Mouse (Mus musculus): ENCODE results near the gene Metap1d. TPM values are rescaled to one million over a fixed set of nuclear protein-coding genes. Genes with fewer than 3 reads are reported as not detected.

The Metap1d gene
- polyA plus RNA-seq, 1 experiment from 2014 or later, result 34.4 TPM

DNA sequence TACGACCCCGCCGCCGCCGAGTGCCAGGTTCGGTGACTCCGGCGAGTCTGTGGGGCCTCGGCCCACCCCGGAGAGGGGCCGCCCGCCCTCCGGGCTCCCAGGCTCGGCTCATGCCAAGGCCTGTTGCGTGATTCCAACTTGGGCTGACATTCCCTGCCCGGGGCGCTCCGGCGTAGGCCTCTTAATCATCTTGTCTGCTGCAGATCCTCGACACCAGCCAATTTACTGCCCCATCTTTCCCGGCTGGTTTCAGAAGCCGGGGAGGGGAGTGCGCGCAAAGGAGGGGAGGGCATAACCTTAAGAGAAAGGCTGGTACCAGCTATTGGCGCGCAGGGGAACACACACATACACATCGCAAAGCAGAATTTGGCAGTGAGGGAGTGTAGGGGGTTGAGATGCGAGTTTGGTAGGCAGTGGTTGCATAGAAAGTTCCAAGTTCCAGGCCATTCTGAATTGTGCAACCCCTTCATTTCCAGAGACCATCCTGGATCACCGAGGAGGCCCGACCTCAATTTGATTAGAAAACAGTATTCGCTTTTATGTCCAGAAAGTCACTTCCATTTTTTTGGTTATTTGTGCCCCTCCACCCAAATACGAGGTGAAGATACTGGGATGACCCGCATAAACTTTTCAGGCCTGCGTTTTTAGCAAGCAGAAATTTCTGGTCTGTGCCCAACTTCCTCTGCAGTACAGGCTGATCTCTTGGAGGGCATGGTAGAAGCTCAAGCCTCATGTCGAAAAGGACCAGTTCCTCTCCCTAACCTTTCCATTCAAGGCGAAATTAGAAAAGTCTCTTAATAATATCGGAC is 88.5 kb downstream of the Metap1d start:
- H3K27me3 ChIP-seq, result peaks cover 93% of the 10 kb centered on the region
- no peaks in the 10 kb centered on the region for H3K9me3 ChIP-seq
- under 1% methylated on average over 36 of the region's 37 CpGs for WGBS
- peak overlapping the region; percentile 24 for H3K4me2 ChIP-seq (replicated peaks)
- H3K27ac ChIP-seq (replicated peaks), result no peak overlapping the region
- ATAC-seq (ENCODE audit: low FRiP score, low read depth), result no peak
- peaks cover 50% of the 10 kb centered on the region for H3K4me1 ChIP-seq
- H3K9ac ChIP-seq (replicated peaks), result no peak overlapping the region; the same call in 1 of the 2 replicates
- no peaks in the 10 kb centered on the region for H3K36me3 ChIP-seq
- peak overlapping the region; percentile 6; the same call in 1 of the 2 replicates for H3K4me3 ChIP-seq

- Histone ChIP-seq H3K4me3 (peak overlapping the region; percentile 29; the same call in 1 of the 2 replicates), H3K36me3 (no peaks in the 10 kb centered on the region), H3K4me2 (replicated peaks) (peak overlapping the region; percentile 32), H3K4me1 (peaks cover 55% of the 10 kb centered on the region), H3K27ac (replicated peaks) (no peak overlapping the region), H3K9me3 (no peaks in the 10 kb centered on the region), H3K9ac (replicated peaks) (no peak overlapping the region), H3K27me3 (peaks cover 93% of the 10 kb centered on the region)
- WGBS, result 2% methylated on average over 11 of the region's 11 CpGs
- no peak for ATAC-seq (ENCODE audit: low FRiP score, low read depth)
Observed at GRCm38 (mm10) chr2:71542227-71542815, 89.2 kb downstream of the Metap1d start.

DNA sequence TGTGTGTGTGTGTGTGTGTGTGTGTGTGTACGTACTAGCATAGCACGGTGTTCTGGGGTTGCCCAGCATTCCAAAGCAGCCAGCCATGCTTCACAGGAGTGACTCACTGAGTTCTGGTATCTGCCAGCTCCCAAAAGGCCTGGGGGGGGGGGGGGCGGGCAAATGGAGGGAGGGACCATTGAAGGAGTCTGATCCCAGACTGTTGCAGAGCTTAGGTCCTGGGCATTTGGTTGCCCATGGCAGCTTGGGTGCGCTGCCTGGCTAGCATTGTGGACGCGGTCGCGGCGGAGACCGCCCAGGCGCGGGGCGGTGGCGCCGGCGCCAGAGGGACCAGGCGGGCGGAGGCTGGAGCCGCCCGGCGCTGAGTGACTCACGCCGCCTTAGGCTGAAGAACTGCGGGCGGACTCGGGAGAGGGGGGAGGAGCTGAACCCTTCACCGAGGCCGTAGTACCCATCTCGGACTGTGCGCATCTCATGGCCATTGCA is 89.8 kb downstream of the Metap1d start:
- Histone ChIP-seq H3K9ac (replicated peaks) (no peak overlapping the region; the same call in 1 of the 2 replicates), H3K9me3 (no peaks in the 10 kb centered on the region), H3K4me1 (peaks cover 55% of the 10 kb centered on the region), H3K4me2 (replicated peaks) (peak overlapping the region; percentile 32), H3K27ac (replicated peaks) (peak overlapping the region; percentile 42), H3K36me3 (no peaks in the 10 kb centered on the region), H3K4me3 (peak overlapping the region; percentile 29), H3K27me3 (peaks cover 90% of the 10 kb centered on the region)
- 0% methylated on average over 28 of the region's 30 CpGs for WGBS
- peak; percentile 17; the same call in 1 of the 2 replicates for ATAC-seq (ENCODE audit: low FRiP score, low read depth)

- Histone ChIP-seq H3K9me3 (no peaks in the 10 kb centered on the region), H3K4me3 (peak overlapping the region; percentile 56), H3K27me3 (peaks cover 91% of the 10 kb centered on the region), H3K36me3 (no peaks in the 10 kb centered on the region), H3K4me2 (replicated peaks) (no peak overlapping the region), H3K27ac (replicated peaks) (no peak overlapping the region), H3K4me1 (peaks cover 55% of the 10 kb centered on the region), H3K9ac (replicated peaks) (no peak overlapping the region)
- 1% methylated on average over 9 of the region's 9 CpGs for WGBS
- ATAC-seq (ENCODE audit: low FRiP score, low read depth), result no peak
Observed at GRCm38 (mm10) chr2:71543531-71543930, 90.5 kb downstream of the Metap1d start.

GRCm38 (mm10) chr2:71543948-71544347 is 90.9 kb downstream of the Metap1d start:
- peak overlapping the region; percentile 21; the same call in 1 of the 2 replicates for H3K9ac ChIP-seq (replicated peaks)
- H3K4me2 ChIP-seq (replicated peaks), result peak overlapping the region; percentile 98; the same call in 1 of the 2 replicates
- H3K27me3 ChIP-seq, result peaks cover 91% of the 10 kb centered on the region
- no peak for ATAC-seq (ENCODE audit: low FRiP score, low read depth)
- no peaks in the 10 kb centered on the region for H3K36me3 ChIP-seq
- H3K27ac ChIP-seq (replicated peaks), result 0 out of 2 replicates have a peak overlapping the region, but pooled peaks have one; percentile 15
- H3K4me3 ChIP-seq, result peak overlapping the region; percentile 56
- 0% methylated on average over 20 of the region's 20 CpGs for WGBS
- no peaks in the 10 kb centered on the region for H3K9me3 ChIP-seq
- peaks cover 54% of the 10 kb centered on the region for H3K4me1 ChIP-seq

DNA sequence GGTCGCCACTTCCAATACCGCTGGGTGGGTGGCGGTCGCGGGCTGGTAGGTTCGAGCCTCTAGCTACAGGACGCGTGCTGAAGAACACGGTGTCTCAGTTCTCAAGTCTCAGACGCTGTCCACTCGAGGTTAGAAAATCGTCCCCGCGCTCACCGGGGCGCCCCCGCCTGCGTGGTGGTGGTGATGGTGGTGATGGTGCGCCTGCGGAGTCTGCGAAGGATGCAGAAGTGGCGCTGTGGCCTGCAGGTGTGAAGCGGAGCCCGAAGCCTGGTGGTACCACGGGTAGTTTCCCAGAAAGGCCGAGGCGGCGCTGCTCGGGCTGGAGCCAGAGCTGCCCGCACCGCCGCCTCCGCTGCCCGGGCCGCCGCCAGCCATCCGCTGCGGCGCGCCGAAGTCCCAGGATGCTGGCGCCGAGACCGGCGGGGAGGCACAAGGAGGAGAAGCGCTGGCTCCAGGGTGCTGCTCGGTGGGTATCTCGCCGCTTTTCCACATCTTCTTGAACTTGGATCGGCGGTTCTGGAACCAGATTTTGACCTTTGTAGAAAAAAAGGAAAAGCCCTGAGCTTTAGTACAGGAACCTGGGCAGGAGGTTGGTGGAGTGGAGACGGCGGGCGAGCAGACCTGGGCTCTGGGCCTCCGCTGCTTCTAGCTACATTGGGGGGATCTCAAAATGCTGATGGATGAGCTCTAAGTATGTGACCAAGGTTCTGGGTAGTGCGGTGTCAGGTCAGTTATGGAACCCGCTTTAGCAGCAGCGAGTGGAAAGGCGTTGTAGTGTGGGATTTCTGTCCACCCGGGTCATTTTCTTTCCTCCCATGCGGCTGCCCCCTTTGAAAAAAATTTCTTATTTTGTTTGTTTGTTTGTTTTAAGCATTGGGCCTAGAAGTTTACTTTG is 91.6 kb downstream of the Metap1d start:
- peaks cover 91% of the 10 kb centered on the region for H3K27me3 ChIP-seq
- under 1% methylated on average over 61 of the region's 61 CpGs for WGBS
- no peaks in the 10 kb centered on the region for H3K9me3 ChIP-seq
- peak overlapping the region; percentile 98 for H3K4me2 ChIP-seq (replicated peaks)
- peak overlapping the region; percentile 21; the same call in 1 of the 2 replicates for H3K9ac ChIP-seq (replicated peaks)
- H3K27ac ChIP-seq (replicated peaks), result 0 out of 2 replicates have a peak overlapping the region, but pooled peaks have one; percentile 15
- no peaks in the 10 kb centered on the region for H3K36me3 ChIP-seq
- peak overlapping the region; percentile 56 for H3K4me3 ChIP-seq
- peaks cover 48% of the 10 kb centered on the region for H3K4me1 ChIP-seq
- no peak for ATAC-seq (ENCODE audit: low FRiP score, low read depth)

- peak overlapping the region; percentile 63 for H3K27ac ChIP-seq (replicated peaks)
- WGBS, result under 1% methylated on average over 32 of the region's 32 CpGs
Observed at GRCm38 (mm10) chr2:71545401-71545881, 92.4 kb downstream of the Metap1d start.

GRCm38 (mm10) chr2:71545882-71546639 is 93.0 kb downstream of the Metap1d start:
- peak overlapping the region; percentile 63 for H3K27ac ChIP-seq (replicated peaks)
- peaks cover 91% of the 10 kb centered on the region for H3K27me3 ChIP-seq
- peak overlapping the region; percentile 50 for H3K9ac ChIP-seq (replicated peaks)
- H3K36me3 ChIP-seq, result no peaks in the 10 kb centered on the region
- peak overlapping the region; percentile 98 for H3K4me2 ChIP-seq (replicated peaks)
- peak overlapping the region; percentile 56 for H3K4me3 ChIP-seq
- H3K4me1 ChIP-seq, result peaks cover 37% of the 10 kb centered on the region
- under 1% methylated on average over 59 of the region's 59 CpGs for WGBS
- peak; percentile 68 for ATAC-seq (ENCODE audit: low FRiP score, low read depth)
- H3K9me3 ChIP-seq, result no peaks in the 10 kb centered on the region

More at GRCm38 (mm10) chr2:71545401-71545881, 92.4 kb downstream of the Metap1d start:
- Histone ChIP-seq H3K4me2 (replicated peaks) (peak overlapping the region; percentile 98), H3K4me3 (peak overlapping the region; percentile 56), H3K36me3 (no peaks in the 10 kb centered on the region), H3K9me3 (no peaks in the 10 kb centered on the region), H3K9ac (replicated peaks) (peak overlapping the region; percentile 50; the same call in 1 of the 2 replicates), H3K27me3 (peaks cover 91% of the 10 kb centered on the region), H3K4me1 (peaks cover 43% of the 10 kb centered on the region)
- no peak for ATAC-seq (ENCODE audit: low FRiP score, low read depth)

GRCm38 (mm10) chr2:71546640-71547071 is 93.6 kb downstream of the Metap1d start, which contains the start of gene Dlx2:
Gene Dlx2, minus strand, starts transcription at chr2:71546754.
- H3K9ac ChIP-seq (replicated peaks), result peak within 1 kb of the TSS; percentile 50
- peak within 1 kb of the TSS; percentile 63 for H3K27ac ChIP-seq (replicated peaks)
- no peaks in the 10 kb centered on the region for H3K36me3 ChIP-seq
- H3K27me3 ChIP-seq, result peaks cover 91% of the 10 kb centered on the region
- peak within 1 kb of the TSS; percentile 98 for H3K4me2 ChIP-seq (replicated peaks)
- H3K4me1 ChIP-seq, result peaks cover 38% of the 10 kb centered on the region
- no peaks in the 10 kb centered on the region for H3K9me3 ChIP-seq
- peak; percentile 84 for ATAC-seq (ENCODE audit: low FRiP score, low read depth)
- H3K4me3 ChIP-seq, result peak within 1 kb of the TSS; percentile 56
- under 1% methylated on average over 37 of the region's 37 CpGs for WGBS

- Histone ChIP-seq H3K4me1 (peaks cover 40% of the 10 kb centered on the region), H3K9me3 (no peaks in the 10 kb centered on the region), H3K27me3 (peaks cover 91% of the 10 kb centered on the region), H3K36me3 (no peaks in the 10 kb centered on the region), H3K9ac (replicated peaks) (no peak overlapping the region), H3K4me2 (replicated peaks) (no peak overlapping the region), H3K4me3 (no peak overlapping the region), H3K27ac (replicated peaks) (no peak overlapping the region)
- no peak for ATAC-seq (ENCODE audit: low FRiP score, low read depth)
- 1% methylated on average over 8 of the region's 8 CpGs for WGBS
Observed at GRCm38 (mm10) chr2:71547829-71548228, 94.8 kb downstream of the Metap1d start.

All from midbrain, embryonic 12.5 days (tissue).